Mouse (Mus musculus) CH12.LX (cell line): ENCODE data around the gene Elf1. TPM values are rescaled to one million over a fixed set of nuclear protein-coding genes. Genes with fewer than 3 reads are reported as not detected.

Source experiments
- DNase-seq: peaks from one replicate; pipeline ENCODE4 v3.0.0-alpha.2; 2013; ENCODE audit errors: extremely low read depth
- H3K27ac ChIP-seq: 2 replicates; pipeline ENCODE4 v1.5.1; 2012; ENCODE audit warnings: low read depth, mild to moderate bottlenecking, control low read depth, moderate library complexity; ENCODE audit not compliant: insufficient read depth
- H3K27me3 ChIP-seq: replicated peaks from 2 replicates; pipeline ENCODE3; 2012; ENCODE audit warnings: inconsistent platforms
- H3K36me3 ChIP-seq, 2 experiments: replicated peaks in 1 of 2; 2 replicates each; pipeline versions ENCODE3 to v1.6.1; 2012; ENCODE audit warnings: inconsistent platforms in 1 of 2, low read length in 1 of 2, mild to moderate bottlenecking in 1 of 2, mixed read lengths in 1 of 2, moderate library complexity in 1 of 2; ENCODE audit not compliant: control insufficient read depth in 1 of 2, insufficient read depth in 1 of 2
- H3K4me1 ChIP-seq, 2 experiments: 2 replicates each; pipeline ENCODE4 v1.6.1; 2012; ENCODE audit warnings: inconsistent platforms in 1 of 2, moderate library complexity in 1 of 2; ENCODE audit not compliant: insufficient read depth in 2 of 2, control insufficient read depth in 1 of 2
- H3K4me2 ChIP-seq: 2 replicates; pipeline ENCODE4 v1.6.1; 2012; ENCODE audit warnings: low read depth, mild to moderate bottlenecking, control low read depth; ENCODE audit not compliant: poor library complexity, insufficient read depth, severe bottlenecking
- H3K4me3 ChIP-seq, 3 experiments: fragments of 150-350 bp in 1 of 3; sonication (generic) in 1 of 3; replicated peaks in 1 of 3; 2 replicates each; pipeline versions ENCODE3 to v1.5.1; 2011 to 2012; ENCODE audit warnings: low read depth in 2 of 3, low read length in 2 of 3, mild to moderate bottlenecking in 2 of 3, moderate library complexity in 2 of 3, control low read depth in 1 of 3, improper control_type of control experiment in 1 of 3, inconsistent platforms in 1 of 3, mixed read lengths in 1 of 3; ENCODE audit not compliant: poor library complexity in 1 of 3
- H3K79me2 ChIP-seq: replicated peaks from 2 replicates; pipeline ENCODE4 v1.6.1; 2012; ENCODE audit warnings: mild to moderate bottlenecking, moderate library complexity; ENCODE audit not compliant: control insufficient read depth, poor library complexity, insufficient read depth, severe bottlenecking; ENCODE audit errors: extremely low read depth
- H3K9ac ChIP-seq: 2 replicates; pipeline ENCODE4 v1.6.1; 2012; ENCODE audit warnings: low read depth, mild to moderate bottlenecking, control low read depth, moderate library complexity; ENCODE audit not compliant: insufficient read depth
- H3K9me3 ChIP-seq: replicated peaks from 2 replicates; pipeline ENCODE3; 2012; ENCODE audit warnings: low read length, inconsistent platforms, mixed read lengths
- BHLHE40 ChIP-seq: IDR thresholded peaks from 2 replicates; pipeline ENCODE4 v1.6.1; 2011; ENCODE audit warnings: mild to moderate bottlenecking, low read depth, low read length, improper control_type of control experiment
- ELF1 ChIP-seq: IDR thresholded peaks from 2 replicates; pipeline ENCODE4 v1.6.1; 2014; ENCODE audit warnings: low read depth, mild to moderate bottlenecking, inconsistent platforms, low read length, improper control_type of control experiment
- GABPA ChIP-seq: IDR thresholded peaks from 2 replicates; pipeline ENCODE4 v1.6.1; 2012; ENCODE audit warnings: low read depth, low read length, improper control_type of control experiment, inconsistent platforms; ENCODE audit not compliant: insufficient replicate concordance
- HCFC1 ChIP-seq: IDR thresholded peaks from 2 replicates; pipeline ENCODE4 v1.6.1; 2012; ENCODE audit warnings: low read depth, mild to moderate bottlenecking, inconsistent platforms, low read length, improper control_type of control experiment
- IRF4 ChIP-seq: IDR thresholded peaks from 2 replicates; pipeline ENCODE4 v1.6.1; 2014; ENCODE audit warnings: low read depth, mild to moderate bottlenecking, inconsistent platforms, low read length, improper control_type of control experiment
- JUN ChIP-seq: IDR thresholded peaks from 2 replicates; pipeline ENCODE4 v1.6.1; 2011; ENCODE audit warnings: low read depth, mild to moderate bottlenecking, low read length, improper control_type of control experiment, moderate library complexity; ENCODE audit not compliant: insufficient read depth
- JUND ChIP-seq: conservative IDR thresholded peaks from 2 replicates; pipeline ENCODE4 v1.6.1; 2011; ENCODE audit warnings: low read depth, low read length, improper control_type of control experiment
- KAT2A ChIP-seq: IDR thresholded peaks from 2 replicates; pipeline ENCODE4 v1.6.1; 2012; ENCODE audit warnings: low read length, improper control_type of control experiment, inconsistent platforms; ENCODE audit not compliant: insufficient replicate concordance
- MAFK ChIP-seq: IDR thresholded peaks from 2 replicates; pipeline ENCODE4 v1.6.1; 2011; ENCODE audit warnings: low read length, improper control_type of control experiment; ENCODE audit not compliant: insufficient replicate concordance
- MYC ChIP-seq: IDR thresholded peaks from 2 replicates; pipeline ENCODE4 v1.6.1; 2011; ENCODE audit warnings: low read depth, mild to moderate bottlenecking, improper control_type of control experiment, low read length
- NELFE ChIP-seq: IDR thresholded peaks from 2 replicates; pipeline ENCODE4 v1.6.1; 2011; ENCODE audit warnings: low read depth, low read length, improper control_type of control experiment
- PAX5 ChIP-seq: IDR thresholded peaks from 2 replicates; pipeline ENCODE4 v1.6.1; 2012; ENCODE audit warnings: low read length, inconsistent platforms, mixed read lengths
- POLR2A ChIP-seq: IDR thresholded peaks from 2 replicates; pipeline ENCODE4 v1.6.1; 2011; ENCODE audit warnings: low read depth, mild to moderate bottlenecking, improper control_type of control experiment, low read length
- RCOR1 ChIP-seq: conservative IDR thresholded peaks from 2 replicates; pipeline ENCODE4 v1.6.1; 2012; ENCODE audit warnings: low read depth, mild to moderate bottlenecking, inconsistent platforms, low read length, improper control_type of control experiment
- SIN3A ChIP-seq: IDR thresholded peaks from 2 replicates; pipeline ENCODE4 v1.6.1; 2012; ENCODE audit warnings: low read length, improper control_type of control experiment, inconsistent platforms
- SMC3 ChIP-seq: IDR thresholded peaks from 2 replicates; pipeline ENCODE4 v1.6.1; 2011; ENCODE audit warnings: low read depth, low read length, improper control_type of control experiment
- USF2 ChIP-seq: conservative IDR thresholded peaks from 2 replicates; pipeline ENCODE4 v1.6.1; 2011; ENCODE audit warnings: low read depth, low read length, improper control_type of control experiment
- ZC3H11A ChIP-seq: IDR thresholded peaks from 2 replicates; pipeline ENCODE4 v1.6.1; 2012; ENCODE audit warnings: low read depth, mild to moderate bottlenecking, inconsistent platforms, low read length, improper control_type of control experiment
- ZMIZ1 ChIP-seq: IDR thresholded peaks from 2 replicates; pipeline ENCODE4 v1.6.1; 2012; ENCODE audit warnings: low read depth, mild to moderate bottlenecking, inconsistent platforms, low read length, improper control_type of control experiment
- dilution Hi-C: fragments of 300-500 bp; cut with MboI; formaldehyde crosslinking; loops from 2 replicates; pipeline ENCODE4 v1.14.3; 2020; ENCODE audit warnings: low sequenced_read_pairs; ENCODE audit not compliant: extremely low pct_unique_long_range_greater_than_20kb, extremely low pct_ligation_motif_present
- in situ Hi-C: fragments of 300-500 bp; cut with MboI; formaldehyde crosslinking; loops from 3 replicates; pipeline ENCODE4 v1.14.3; 2019; ENCODE audit warnings: low sequenced_read_pairs, low pct_ligation_motif_present, low pct_unique_long_range_greater_than_20kb, mixed read lengths
- polyA plus RNA-seq: library from polyadenylated mRNA; unstranded; fragments of >175 nt; gene quantifications from 2 replicates; pipeline ENCODE4 v1.2.1, GENCODE M21; 2012; ENCODE audit warnings: low read depth; ENCODE audit not compliant: insufficient read length
- total RNA-seq, 2 experiments: library from RNA; depleted of rRNA; stranded (reverse); fragments of 300-350 nt in 1 of 2; fragments of >200 nt in 1 of 2; gene quantifications; 2 replicates each; pipeline ENCODE4 v1.2.3; 2012 to 2014

The Elf1 gene
- total and polyA plus RNA-seq, 3 experiments = 37.1 to 71.7 (median 54.4) TPM

DNA sequence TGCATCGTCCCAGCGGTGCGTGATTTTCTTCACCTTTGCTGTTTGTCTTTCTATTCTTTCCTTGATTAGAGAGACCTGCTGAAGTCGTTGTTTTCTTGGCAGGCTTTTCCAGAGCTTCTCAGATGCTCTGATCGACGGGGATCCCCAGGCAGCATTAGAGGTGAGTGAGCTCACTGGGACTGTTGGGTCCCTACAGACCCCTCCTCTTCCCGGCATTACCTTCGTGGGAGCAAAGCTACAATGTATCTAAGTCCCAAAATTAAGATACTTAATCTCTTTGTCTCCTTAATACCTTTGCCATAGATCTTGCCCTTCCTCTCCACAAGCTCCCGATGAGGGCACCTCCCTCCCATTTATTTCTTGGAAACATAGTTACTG lies 106.8 kb downstream of the Elf1 start:
- no peak for DNase-seq
- H3K9ac ChIP-seq = peak overlapping the region; percentile 83
- peak overlapping the region; percentile 86; the same call in 1 of the 2 replicates for H3K4me2 ChIP-seq
- no peaks in the 10 kb centered on the region for H3K9me3 ChIP-seq
- H3K27me3 ChIP-seq = no peaks in the 10 kb centered on the region
- dilution Hi-C loops (no loop called here), in situ Hi-C loops (no loop called here)
- peaks cover 40% of the 10 kb centered on the region for H3K79me2 ChIP-seq
- H3K27ac ChIP-seq = no peak overlapping the region
- H3K4me3 ChIP-seq = peak overlapping the region; percentile 72 to 85 (median 82)
- TF ChIP-seq SMC3 = no peak
- TF ChIP-seq BHLHE40 = no peak
- no peak for TF ChIP-seq NELFE
- no peak for TF ChIP-seq ZMIZ1
- no peak for TF ChIP-seq IRF4
- no peak for TF ChIP-seq JUND
- TF ChIP-seq JUN = no peak
- no peak; the same call in 1 of the 2 replicates for TF ChIP-seq MYC
- no peak for TF ChIP-seq ZC3H11A
- no peak for TF ChIP-seq POLR2A
- no peak for TF ChIP-seq SIN3A
- no peak for TF ChIP-seq GABPA
- no peak for TF ChIP-seq RCOR1
- TF ChIP-seq ELF1 = no peak
- no peak for TF ChIP-seq KAT2A
- H3K36me3 ChIP-seq = peaks cover 13 to 34% of the 10 kb centered on the region in 2 experiments
- peaks cover 4 to 40% of the 10 kb centered on the region in 2 experiments; a peak in 3 of 4 replicates for H3K4me1 ChIP-seq

DNA sequence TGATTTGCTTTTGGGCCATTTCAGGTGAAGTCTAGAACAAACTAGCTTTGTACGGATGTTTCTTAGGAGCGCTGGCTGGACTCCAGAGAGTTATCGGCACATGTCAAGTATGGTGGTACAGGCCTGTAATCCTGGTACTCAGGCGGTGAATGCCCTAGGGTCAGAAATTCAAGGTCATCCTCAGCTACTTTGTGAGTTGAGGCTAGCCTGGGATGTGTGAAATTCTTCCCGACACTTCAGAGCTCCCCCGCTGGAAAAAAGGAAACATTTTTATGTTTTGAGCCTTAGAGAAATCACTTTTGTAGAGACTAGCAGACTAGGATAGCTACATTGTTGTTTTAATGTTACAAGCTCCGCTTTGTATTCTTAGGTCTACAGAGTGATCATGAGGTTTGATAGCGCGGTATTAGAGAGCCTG lies 107.5 kb downstream of the Elf1 start:
- no peak overlapping the region for H3K27ac ChIP-seq
- no peak for DNase-seq
- H3K27me3 ChIP-seq = no peaks in the 10 kb centered on the region
- peaks cover 12 to 27% of the 10 kb centered on the region in 2 experiments for H3K36me3 ChIP-seq
- TF ChIP-seq PAX5 (no peak), USF2 (no peak), SIN3A (no peak), MAFK (no peak), HCFC1 (peak; percentile 23; the same call in 1 of the 2 replicates)
- in situ Hi-C loops = no loop called here
- H3K9ac ChIP-seq = peak overlapping the region; percentile 83
- dilution Hi-C loops = no loop called here
- peak overlapping the region; percentile 86 for H3K4me2 ChIP-seq
- no peaks in the 10 kb centered on the region for H3K9me3 ChIP-seq
- H3K4me1 ChIP-seq = peaks cover 4 to 34% of the 10 kb centered on the region in 2 experiments; a peak in 3 of 4 replicates
- H3K79me2 ChIP-seq = peaks cover 43% of the 10 kb centered on the region
- H3K4me3 ChIP-seq = peak overlapping the region; percentile 72 to 85 (median 82)
